ENCODE assay signal across 8 mouse cellular contexts in genomic region chr11:6199410-6200086, GRCm38 (mm10). TPM values are rescaled to one million over a fixed set of nuclear protein-coding genes. Genes with fewer than 3 reads are reported as not detected.
DNase-seq lines count a peak whose midpoint lies in the region; ATAC-seq and TF ChIP-seq lines count a peak whose summit lies in the region.

Gene A730071L15Rik (plus strand): TSS chr11:6200029.

- under 1% methylated on average over 35 of the region's 35 CpGs for WGBS in liver, adult 2 months
- 1% methylated on average over 35 of the region's 35 CpGs for WGBS in forebrain, embryonic 12.5 days
- WGBS in limb, embryonic 14.5 days: 2% methylated on average over 26 of the region's 35 CpGs
- 1% methylated on average over 35 of the region's 35 CpGs for WGBS in neural tube, embryonic 12.5 days

- peak; percentile 72 for DNase-seq in liver, adult 2 months (ENCODE audit: extremely low read depth, low read depth, low spot score)
- DNase-seq in liver (no peak), ZHBTc4 (ENCODE audit: low read depth, low spot score) (peak; percentile 76)
- DNase-seq in limb, embryonic 14.5 days (ENCODE audit: low spot score): no peak
- no peak for DNase-seq in urinary bladder, adult 18-20 months (ENCODE audit: low spot score in 2 of 2)
- DNase-seq in frontal cortex, postnatal 36 days (ENCODE audit: low spot score in 2 of 2): no peak

- peaks cover 23% of the 10 kb centered on the region; the same call in 1 of the 2 replicates for H3K79me2 ChIP-seq in liver, adult 2 months (ENCODE audit: control insufficient read depth, insufficient read depth, low read length)

- ATAC-seq in forebrain, embryonic 12.5 days (ENCODE audit: low FRiP score): peak; percentile 73
- ATAC-seq in limb, embryonic 14.5 days (ENCODE audit: low FRiP score, low read depth): peak; percentile 43
- ATAC-seq in neural tube, embryonic 12.5 days (ENCODE audit: low FRiP score, low read depth): peak; percentile 79

- no peak for TF ChIP-seq CTCF in liver, adult 2 months (IDR thresholded peaks at IDR 0.05; ENCODE audit: low read depth, low read length)

- TF ChIP-seq POLR2A in liver, adult 2 months (IDR thresholded peaks at IDR 0.05; ENCODE audit: extremely low read depth, insufficient read depth, low read length): no peak
- TF ChIP-seq POLR2A in limb, embryonic 14.5 days (IDR thresholded peaks at IDR 0.05; ENCODE audit: borderline replicate concordance, extremely low read depth, insufficient read depth, insufficient read length): no peak

- peaks cover 8% of the 10 kb centered on the region for H3K4me1 ChIP-seq in liver, adult 2 months (ENCODE audit: control insufficient read depth, insufficient read depth, low read length)
- peaks cover 25% of the 10 kb centered on the region for H3K4me1 ChIP-seq in forebrain, embryonic 12.5 days
- peaks cover 10% of the 10 kb centered on the region for H3K4me1 ChIP-seq in limb, embryonic 14.5 days (ENCODE audit: control insufficient read depth, insufficient read depth, low read length)
- peaks cover 13% of the 10 kb centered on the region for H3K4me1 ChIP-seq in neural tube, embryonic 12.5 days

- H3K4me2 ChIP-seq in forebrain, embryonic 12.5 days: peak within 1 kb of the TSS; percentile 97
- peak within 1 kb of the TSS; percentile 87 for H3K4me2 ChIP-seq in limb, embryonic 14.5 days (replicated peaks; ENCODE audit: low read depth, low read length, severe bottlenecking)
- peak within 1 kb of the TSS; percentile 91 for H3K4me2 ChIP-seq in neural tube, embryonic 12.5 days (replicated peaks)

- H3K36me3 ChIP-seq in liver, adult 2 months (ENCODE audit: control insufficient read depth, insufficient read depth, low read length): no peaks in the 10 kb centered on the region
- H3K36me3 ChIP-seq in forebrain, embryonic 12.5 days (replicated peaks): no peaks in the 10 kb centered on the region
- no peaks in the 10 kb centered on the region for H3K36me3 ChIP-seq in limb, embryonic 14.5 days (ENCODE audit: control insufficient read depth, insufficient read depth, low read length)
- peaks cover 3% of the 10 kb centered on the region; the same call in 1 of the 2 replicates for H3K36me3 ChIP-seq in neural tube, embryonic 12.5 days

- no peaks in the 10 kb centered on the region for H3K9me3 ChIP-seq in forebrain, embryonic 12.5 days
- H3K9me3 ChIP-seq in limb, embryonic 14.5 days (ENCODE audit: control insufficient read depth, low read length): no peaks in the 10 kb centered on the region
- no peaks in the 10 kb centered on the region for H3K9me3 ChIP-seq in neural tube, embryonic 12.5 days

- H3K9ac ChIP-seq in liver, adult 2 months (ENCODE audit: low read depth, low read length): peak within 1 kb of the TSS; percentile 83
- H3K9ac ChIP-seq in forebrain, embryonic 12.5 days: peak within 1 kb of the TSS; percentile 89
- peak within 1 kb of the TSS; percentile 86 for H3K9ac ChIP-seq in limb, embryonic 14.5 days (ENCODE audit: low read depth, low read length, severe bottlenecking)
- H3K9ac ChIP-seq in neural tube, embryonic 12.5 days: peak within 1 kb of the TSS; percentile 82

- peak within 1 kb of the TSS; percentile 77 for H3K4me3 ChIP-seq in liver, adult 2 months (ENCODE audit: insufficient read depth, low read depth, low read length)
- H3K4me3 ChIP-seq in forebrain, embryonic 12.5 days (replicated peaks): peak within 1 kb of the TSS; percentile 97
- H3K4me3 ChIP-seq in limb, embryonic 14.5 days (replicated peaks; ENCODE audit: low read length): peak within 1 kb of the TSS; percentile 98
- peak within 1 kb of the TSS; percentile 86 for H3K4me3 ChIP-seq in neural tube, embryonic 12.5 days

- peak within 1 kb of the TSS; percentile 89 for H3K27ac ChIP-seq in liver, adult 2 months (replicated peaks; ENCODE audit: insufficient read depth, low read depth, low read length)
- peak within 1 kb of the TSS; percentile 95 for H3K27ac ChIP-seq in forebrain, embryonic 12.5 days
- peak within 1 kb of the TSS; percentile 93 for H3K27ac ChIP-seq in limb, embryonic 14.5 days (replicated peaks; ENCODE audit: low read depth, low read length)
- H3K27ac ChIP-seq in neural tube, embryonic 12.5 days: peak within 1 kb of the TSS; percentile 84

- no peaks in the 10 kb centered on the region for H3K27me3 ChIP-seq in liver, adult 2 months (ENCODE audit: control insufficient read depth, insufficient read depth, low read length)
- no peaks in the 10 kb centered on the region for H3K27me3 ChIP-seq in forebrain, embryonic 12.5 days
- H3K27me3 ChIP-seq in limb, embryonic 14.5 days (ENCODE audit: control insufficient read depth, insufficient read depth, low read length): no peaks in the 10 kb centered on the region
- no peaks in the 10 kb centered on the region for H3K27me3 ChIP-seq in neural tube, embryonic 12.5 days (replicated peaks)

RNA-seq across cellular contexts. Expression of gene A730071L15Rik, which starts in this region (rescaled TPM):
- total RNA-seq in liver, adult 2 months (2014; rRNA removed): 0.09 and 0.13 TPM in 2 replicates
- polyA plus RNA-seq in liver, adult 2 months (2012; rRNA removed): 0.05 TPM in 1 of 2 replicates, not detected in the other
- polyA plus RNA-seq in forebrain, embryonic 12.5 days (2016; fragmentation: Nextera tagmentation; extraction: Ambion mirVana): 0.46 and 0.81 TPM in 2 replicates
- 0.23 and 0.30 TPM in 2 replicates for polyA plus RNA-seq in limb, embryonic 14.5 days (2012; rRNA removed)
- polyA plus RNA-seq in limb, embryonic 14.5 days (2014; fragmentation: Nextera tagmentation; extraction: Ambion mirVana): 0.48 and 0.76 TPM in 2 replicates
- 0.34 and 0.79 TPM in 2 replicates for polyA plus RNA-seq in neural tube, embryonic 12.5 days (2016; fragmentation: Nextera tagmentation; extraction: Ambion mirVana)

Comparison
In these comparisons a context has a peak if more than half of its experiments do, and no peak if none do; other contexts are left out.
1. Peak in DNase-seq, H3K4me3 ChIP-seq, H3K27ac ChIP-seq and H3K9ac ChIP-seq in liver, adult 2 months; RNA of the gene not detected or under 1 TPM.
2. Peak in ATAC-seq, H3K4me3 ChIP-seq, H3K27ac ChIP-seq, H3K9ac ChIP-seq and H3K4me2 ChIP-seq in forebrain, embryonic 12.5 days; RNA of the gene not detected or under 1 TPM.
3. Peak in ATAC-seq, H3K4me3 ChIP-seq, H3K27ac ChIP-seq, H3K9ac ChIP-seq and H3K4me2 ChIP-seq in limb, embryonic 14.5 days; RNA of the gene not detected or under 1 TPM.
4. Peak in ATAC-seq, H3K4me3 ChIP-seq, H3K27ac ChIP-seq, H3K9ac ChIP-seq and H3K4me2 ChIP-seq in neural tube, embryonic 12.5 days; RNA of the gene not detected or under 1 TPM.